Comparison of ENCODE assay signal across 15 mouse cellular contexts in the genomic region with DNA sequence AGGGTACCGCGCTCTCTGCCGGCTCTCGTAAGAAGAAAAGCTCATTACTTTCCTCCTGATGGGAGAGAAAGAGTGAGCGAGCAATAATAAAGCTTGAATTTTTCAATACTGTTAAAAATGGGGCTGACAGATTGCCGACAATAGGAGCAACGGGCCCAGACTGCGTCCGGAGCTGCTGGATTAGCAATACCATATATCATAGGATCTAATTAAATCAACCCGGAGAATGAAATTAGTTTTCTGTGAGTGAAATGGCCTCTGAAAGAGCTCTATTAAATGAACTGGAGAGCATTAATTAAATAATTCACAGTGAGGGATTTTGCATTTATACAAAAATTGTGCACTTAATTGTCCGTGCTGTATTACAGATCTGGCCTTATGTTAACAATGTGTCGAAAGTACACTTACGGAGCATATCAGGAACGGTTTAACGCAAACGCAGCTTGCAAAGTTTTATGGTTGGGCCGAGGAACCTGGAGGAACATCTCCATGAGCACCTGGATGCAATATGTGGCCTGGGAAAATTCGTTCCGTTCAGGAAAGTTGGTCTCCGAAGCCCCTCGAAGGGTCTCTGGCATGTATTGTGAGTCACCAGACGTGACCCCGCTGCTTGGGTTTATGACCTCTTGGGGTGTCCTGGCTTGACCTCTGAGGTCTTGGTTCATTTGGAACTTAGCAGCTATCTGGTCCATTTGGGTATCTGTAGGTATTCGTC.
A peak's percentile ranks its signal among the peaks of the same experiment; 100 is the strongest.
DNase-seq lines count a peak whose midpoint lies in the region; ATAC-seq lines count a peak whose summit lies in the region.
"Had no signal": no experiment of that assay in that cellular context is flagged by ENCODE, and none has a peak within 500 bp of the region (broad histone marks: within the 10 kb centered on the region; RNA-seq: fewer than 3 reads in every experiment).

No protein-coding gene starts in this region.

- H3K27me3 ChIP-seq in neural tube, embryonic 11.5 days (ENCODE audit: control insufficient read depth, insufficient read depth, low read length) = peaks cover 8% of the 10 kb centered on the region; the same call in 1 of the 2 replicates
- peaks cover 53% of the 10 kb centered on the region for H3K27me3 ChIP-seq in hindbrain, embryonic 13.5 days
- 0 out of 2 replicates have a peak, but pooled peaks cover 3% of the 10 kb centered on the region for H3K27me3 ChIP-seq in midbrain, embryonic 14.5 days (ENCODE audit: control insufficient read depth, insufficient read depth, low read length)
- H3K27me3 ChIP-seq: liver, embryonic 13.5 days had no signal

- H3K9me3 ChIP-seq in neural tube, embryonic 11.5 days (ENCODE audit: control insufficient read depth, low read length) = no peaks in the 10 kb centered on the region
- H3K9me3 ChIP-seq in hindbrain, embryonic 13.5 days = no peaks in the 10 kb centered on the region
- H3K9me3 ChIP-seq in midbrain, embryonic 14.5 days (ENCODE audit: control insufficient read depth, low read length) = no peaks in the 10 kb centered on the region
- H3K9me3 ChIP-seq: liver, embryonic 13.5 days had no signal

- H3K9ac ChIP-seq in neural tube, embryonic 11.5 days (ENCODE audit: low read length) = no peak overlapping the region
- no peak overlapping the region for H3K9ac ChIP-seq in hindbrain, embryonic 13.5 days
- no peak overlapping the region for H3K9ac ChIP-seq in midbrain, embryonic 14.5 days (replicated peaks; ENCODE audit: low read length)
- H3K9ac ChIP-seq: liver, embryonic 13.5 days had no signal

- H3K4me1 ChIP-seq in neural tube, embryonic 11.5 days (ENCODE audit: control insufficient read depth, insufficient read depth, low read length) = peaks cover 8% of the 10 kb centered on the region; the same call in 1 of the 2 replicates
- H3K4me1 ChIP-seq in hindbrain, embryonic 13.5 days (replicated peaks) = peaks cover 44% of the 10 kb centered on the region
- H3K4me1 ChIP-seq in midbrain, embryonic 14.5 days (ENCODE audit: control insufficient read depth, insufficient read depth, low read length) = peaks cover 37% of the 10 kb centered on the region
- H3K4me1 ChIP-seq: liver, embryonic 13.5 days had no signal

- DNase-seq in neural tube, embryonic 11.5 days (ENCODE audit: low spot score) = peak; percentile 55
- no peak for DNase-seq in neural tube, embryonic 10.5 days (ENCODE audit: extremely low spot score, low spot score)
- peak; percentile 74 for DNase-seq in midbrain, embryonic 14.5 days
- DNase-seq in urinary bladder, postnatal 25 days (ENCODE audit: low spot score) = no peak
- no peak for DNase-seq in left cerebral cortex, adult 18-20 months (ENCODE audit: low spot score in 2 of 2)
- DNase-seq in heart, adult 8-10 months (ENCODE audit: low spot score) = no peak
- DNase-seq: adrenal gland, adult 8-10 months; cerebellum, adult 11 months; heart, postnatal 10 days; layer of hippocampus, adult 9-11 months; liver, embryonic 13.5 days; thymus, postnatal 25 days had no signal

- ATAC-seq in neural tube, embryonic 11.5 days (ENCODE audit: insufficient read depth, low FRiP score, low TSS enrichment) = no peak
- ATAC-seq in hindbrain, embryonic 13.5 days (ENCODE audit: low FRiP score) = peak; percentile 60
- ATAC-seq in midbrain, embryonic 14.5 days (ENCODE audit: low FRiP score, low TSS enrichment) = no peak
- ATAC-seq: CD4-positive, CD25-positive, alpha-beta regulatory T cell, adult 4 months had no signal

- no peaks in the 10 kb centered on the region for H3K36me3 ChIP-seq in neural tube, embryonic 11.5 days (ENCODE audit: control insufficient read depth, insufficient read depth, low read length)
- no peaks in the 10 kb centered on the region for H3K36me3 ChIP-seq in hindbrain, embryonic 13.5 days
- H3K36me3 ChIP-seq in midbrain, embryonic 14.5 days (ENCODE audit: control insufficient read depth, insufficient read depth, low read length) = no peaks in the 10 kb centered on the region
- H3K36me3 ChIP-seq: liver, embryonic 13.5 days had no signal

- no peak overlapping the region for H3K4me3 ChIP-seq in neural tube, embryonic 11.5 days (ENCODE audit: low read depth, low read length)
- no peak overlapping the region for H3K4me3 ChIP-seq in hindbrain, embryonic 13.5 days
- no peak overlapping the region for H3K4me3 ChIP-seq in midbrain, embryonic 14.5 days (replicated peaks; ENCODE audit: low read depth, low read length)
- H3K4me3 ChIP-seq: liver, embryonic 13.5 days; myocyte had no signal

- 43% methylated on average over 24 of the region's 24 CpGs for WGBS in neural tube, embryonic 11.5 days
- 43% methylated on average over 24 of the region's 24 CpGs for WGBS in hindbrain, embryonic 13.5 days
- 54% methylated on average over 24 of the region's 24 CpGs for WGBS in midbrain, embryonic 14.5 days

- H3K4me2 ChIP-seq in neural tube, embryonic 11.5 days (ENCODE audit: low read depth) = no peak overlapping the region
- H3K4me2 ChIP-seq in hindbrain, embryonic 13.5 days = peak overlapping the region; percentile 19; the same call in 1 of the 2 replicates
- H3K4me2 ChIP-seq in midbrain, embryonic 14.5 days (ENCODE audit: low read length) = no peak overlapping the region; the same call in 1 of the 2 replicates
- H3K4me2 ChIP-seq: liver, embryonic 13.5 days had no signal

- no peak overlapping the region for H3K27ac ChIP-seq in neural tube, embryonic 11.5 days (ENCODE audit: low read depth, low read length)
- peak overlapping the region; percentile 79 for H3K27ac ChIP-seq in hindbrain, embryonic 13.5 days
- peak overlapping the region; percentile 70 for H3K27ac ChIP-seq in midbrain, embryonic 14.5 days (replicated peaks; ENCODE audit: low read depth, low read length)
- H3K27ac ChIP-seq: liver, embryonic 13.5 days had no signal

Comparison
In these comparisons a context has a peak if more than half of its experiments do, and no peak if none do; other contexts are left out.
1. DNase-seq: peak in neural tube, embryonic 11.5 days (single experiment) and midbrain, embryonic 14.5 days (single experiment); none in neural tube, embryonic 10.5 days (single experiment), urinary bladder, postnatal 25 days (single experiment), left cerebral cortex, adult 18-20 months (0 of 2) and heart, adult 8-10 months (single experiment).